Mouse (Mus musculus): ENCODE measurements around the gene Mettl21a. TPM values are rescaled to one million over a fixed set of nuclear protein-coding genes. Genes with fewer than 3 reads are reported as not detected.
"Not testable (repeated sequence)": the region's sequence is repeated elsewhere in the genome, so short reads cannot be mapped to it uniquely, and the experiment has no call there.

Mettl21a gene
- polyA plus RNA-seq, 1 experiment from 2014 or later = 6.3 TPM

DNA sequence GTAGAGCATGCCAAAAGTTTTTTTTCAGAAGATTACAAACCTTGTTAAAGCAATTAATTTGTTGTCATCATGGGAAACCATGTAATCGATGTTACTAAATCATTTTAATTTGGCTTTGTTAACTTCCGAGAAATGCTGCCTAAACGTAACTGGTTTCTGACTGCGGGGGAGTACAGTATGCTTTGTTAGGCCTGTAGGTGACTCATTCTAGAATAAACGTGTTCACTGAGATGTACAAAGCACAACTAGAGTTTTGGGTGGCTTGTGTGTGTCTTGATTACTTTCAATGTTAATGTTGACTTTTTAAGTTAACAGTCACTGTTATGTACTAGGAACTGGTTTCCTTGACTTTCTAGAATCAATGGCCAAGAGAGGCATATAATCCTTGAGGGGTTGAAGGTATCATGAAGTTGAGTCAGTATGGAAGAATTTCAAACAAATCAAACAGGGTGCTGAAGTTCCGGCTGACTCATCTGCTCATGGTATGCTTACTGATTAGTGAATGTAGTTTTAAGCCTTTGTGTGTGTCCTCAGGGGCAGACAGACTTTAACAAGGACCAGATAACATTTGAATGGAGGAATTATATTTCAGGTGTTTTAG is 15.7 kb downstream of the Mettl21a start:
- ATAC-seq (ENCODE audit: low read depth) = no peak
- H3K36me3 ChIP-seq (ENCODE audit: control insufficient read depth, insufficient read depth) = peaks cover 3% of the 10 kb centered on the region; the same call in 1 of the 2 replicates
- H3K9ac ChIP-seq (ENCODE audit: low read depth, low read length) = no peak overlapping the region
- 75% methylated on average over 6 of the region's 6 CpGs for WGBS (ENCODE audit: insufficient replicate concordance)
- no peaks in the 10 kb centered on the region for H3K9me3 ChIP-seq (replicated peaks; ENCODE audit: control insufficient read depth, low read length)
- no peak overlapping the region for H3K4me2 ChIP-seq (ENCODE audit: low read depth, low read length)
- no peaks in the 10 kb centered on the region; the same call in 1 of the 2 replicates for H3K4me1 ChIP-seq (ENCODE audit: control insufficient read depth, low read depth, low read length)
- no peak overlapping the region for H3K4me3 ChIP-seq (ENCODE audit: low read depth, low read length)
- no peak overlapping the region for H3K27ac ChIP-seq (ENCODE audit: low read length)
- H3K27me3 ChIP-seq (ENCODE audit: control insufficient read depth, insufficient read depth, low read depth, low read length) = no peaks in the 10 kb centered on the region

GRCm38 (mm10) chr1:64600413-64601077 is 16.5 kb downstream of the Mettl21a start:
- 81% methylated on average over 7 of the region's 7 CpGs for WGBS (ENCODE audit: insufficient replicate concordance)
- Histone ChIP-seq H3K27ac (ENCODE audit: low read length) (no peak overlapping the region), H3K9me3 (replicated peaks; ENCODE audit: control insufficient read depth, low read length) (no peaks in the 10 kb centered on the region)

DNA sequence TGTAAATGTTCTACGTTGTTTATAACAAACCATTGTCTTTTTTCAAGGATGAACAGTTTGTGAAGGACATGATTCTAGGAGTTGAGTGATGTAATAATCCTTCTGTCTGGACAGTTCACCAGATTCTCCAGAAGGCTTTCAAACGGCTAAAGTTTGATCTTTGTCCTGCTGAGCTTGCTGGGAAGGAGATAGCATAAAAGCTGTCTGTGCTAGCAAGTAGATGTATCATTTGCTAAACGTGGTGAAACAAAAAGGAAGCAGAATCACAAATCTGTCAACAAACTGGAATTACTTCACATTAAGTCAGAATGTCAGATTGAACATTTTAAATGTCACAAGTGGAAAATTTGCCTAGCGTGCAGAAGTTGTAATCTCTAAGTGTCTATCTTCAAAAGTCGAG is 18.1 kb downstream of the Mettl21a start:
- no peak overlapping the region for H3K4me3 ChIP-seq (ENCODE audit: low read depth, low read length)
- H3K9ac ChIP-seq (ENCODE audit: low read depth, low read length) = no peak overlapping the region
- H3K27me3 ChIP-seq (ENCODE audit: control insufficient read depth, insufficient read depth, low read depth, low read length) = no peaks in the 10 kb centered on the region
- no peaks in the 10 kb centered on the region for H3K9me3 ChIP-seq (replicated peaks; ENCODE audit: control insufficient read depth, low read length)
- 49% methylated on average over 5 of the region's 5 CpGs for WGBS (ENCODE audit: insufficient replicate concordance)
- ATAC-seq (ENCODE audit: low read depth) = no peak
- H3K4me2 ChIP-seq (ENCODE audit: low read depth, low read length) = no peak overlapping the region
- no peaks in the 10 kb centered on the region; the same call in 1 of the 2 replicates for H3K4me1 ChIP-seq (ENCODE audit: control insufficient read depth, low read depth, low read length)
- H3K27ac ChIP-seq (ENCODE audit: low read length) = no peak overlapping the region
- peaks cover 3% of the 10 kb centered on the region; the same call in 1 of the 2 replicates for H3K36me3 ChIP-seq (ENCODE audit: control insufficient read depth, insufficient read depth)

More at GRCm38 (mm10) chr1:64600413-64601077, 16.5 kb downstream of the Mettl21a start:
- H3K4me3 ChIP-seq (ENCODE audit: low read depth, low read length) = no peak overlapping the region
- H3K27me3 ChIP-seq (ENCODE audit: control insufficient read depth, insufficient read depth, low read depth, low read length) = no peaks in the 10 kb centered on the region
- no peak overlapping the region for H3K9ac ChIP-seq (ENCODE audit: low read depth, low read length)
- peaks cover 3% of the 10 kb centered on the region; the same call in 1 of the 2 replicates for H3K36me3 ChIP-seq (ENCODE audit: control insufficient read depth, insufficient read depth)
- H3K4me2 ChIP-seq (ENCODE audit: low read depth, low read length) = no peak overlapping the region
- no peaks in the 10 kb centered on the region; the same call in 1 of the 2 replicates for H3K4me1 ChIP-seq (ENCODE audit: control insufficient read depth, low read depth, low read length)
- no peak for ATAC-seq (ENCODE audit: low read depth)

- Histone ChIP-seq H3K4me3 (ENCODE audit: low read depth, low read length) (no peak overlapping the region), H3K9ac (ENCODE audit: low read depth, low read length) (no peak overlapping the region), H3K9me3 (replicated peaks; ENCODE audit: control insufficient read depth, low read length) (no peaks in the 10 kb centered on the region), H3K4me1 (ENCODE audit: control insufficient read depth, low read depth, low read length) (no peaks in the 10 kb centered on the region), H3K27ac (ENCODE audit: low read length) (no peak overlapping the region), H3K36me3 (ENCODE audit: control insufficient read depth, insufficient read depth) (peaks cover 17% of the 10 kb centered on the region), H3K27me3 (ENCODE audit: control insufficient read depth, insufficient read depth, low read depth, low read length) (no peaks in the 10 kb centered on the region), H3K4me2 (ENCODE audit: low read depth, low read length) (no peak overlapping the region)
- no peak for ATAC-seq (ENCODE audit: low read depth)
- WGBS (ENCODE audit: insufficient replicate concordance) = 86% methylated on average over 3 of the region's 3 CpGs
Observed at GRCm38 (mm10) chr1:64578801-64579200, 38.2 kb downstream of the Mettl21a start.

- H3K9ac ChIP-seq (ENCODE audit: low read depth, low read length); H3K4me2 ChIP-seq (ENCODE audit: low read depth, low read length); H3K27ac ChIP-seq (ENCODE audit: low read length); H3K4me3 ChIP-seq (ENCODE audit: low read depth, low read length); H3K27me3 ChIP-seq (ENCODE audit: control insufficient read depth, insufficient read depth, low read depth, low read length); ATAC-seq (ENCODE audit: low read depth); H3K4me1 ChIP-seq (ENCODE audit: control insufficient read depth, low read depth, low read length); H3K9me3 ChIP-seq (replicated peaks; ENCODE audit: control insufficient read depth, low read length): not testable (repeated sequence)
- H3K36me3 ChIP-seq (ENCODE audit: control insufficient read depth, insufficient read depth) = peaks cover 17% of the 10 kb centered on the region
- 66% methylated on average over 9 of the region's 9 CpGs for WGBS (ENCODE audit: insufficient replicate concordance)
Observed at GRCm38 (mm10) chr1:64577911-64578310, 39.1 kb downstream of the Mettl21a start.

- H3K36me3 ChIP-seq (ENCODE audit: control insufficient read depth, insufficient read depth) = peaks cover 12% of the 10 kb centered on the region
- no peaks in the 10 kb centered on the region for H3K9me3 ChIP-seq (replicated peaks; ENCODE audit: control insufficient read depth, low read length)
- no peak for ATAC-seq (ENCODE audit: low read depth)
- H3K4me3 ChIP-seq (ENCODE audit: low read depth, low read length) = no peak overlapping the region
- no peak overlapping the region for H3K4me2 ChIP-seq (ENCODE audit: low read depth, low read length)
- no peaks in the 10 kb centered on the region for H3K4me1 ChIP-seq (ENCODE audit: control insufficient read depth, low read depth, low read length)
- no peak overlapping the region for H3K9ac ChIP-seq (ENCODE audit: low read depth, low read length)
- no peaks in the 10 kb centered on the region for H3K27me3 ChIP-seq (ENCODE audit: control insufficient read depth, insufficient read depth, low read depth, low read length)
- no peak overlapping the region for H3K27ac ChIP-seq (ENCODE audit: low read length)
- WGBS (ENCODE audit: insufficient replicate concordance) = 85% methylated on average over 2 of the region's 2 CpGs
Observed at GRCm38 (mm10) chr1:64576732-64577131, 40.3 kb downstream of the Mettl21a start.

DNA sequence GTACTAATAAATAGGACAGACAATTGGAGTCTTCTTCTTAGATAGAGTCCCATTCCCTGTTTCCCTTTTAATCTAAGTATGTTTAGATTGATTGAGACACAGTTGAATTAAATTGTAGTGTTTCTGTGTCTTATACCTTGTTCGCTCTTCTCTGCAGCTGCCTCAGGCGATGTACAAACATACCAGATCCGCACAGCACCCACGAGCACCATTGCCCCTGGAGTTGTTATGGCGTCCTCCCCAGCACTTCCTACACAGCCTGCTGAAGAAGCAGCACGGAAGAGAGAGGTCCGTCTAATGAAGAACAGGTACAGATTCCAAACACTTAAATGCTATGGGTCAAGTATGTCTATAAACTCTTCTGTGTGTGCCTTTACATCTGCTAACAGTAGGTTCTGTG is 41.0 kb downstream of the Mettl21a start:
- Histone ChIP-seq H3K4me3 (ENCODE audit: low read depth, low read length) (no peak overlapping the region), H3K4me2 (ENCODE audit: low read depth, low read length) (no peak overlapping the region), H3K4me1 (ENCODE audit: control insufficient read depth, low read depth, low read length) (no peaks in the 10 kb centered on the region), H3K9me3 (replicated peaks; ENCODE audit: control insufficient read depth, low read length) (no peaks in the 10 kb centered on the region), H3K27me3 (ENCODE audit: control insufficient read depth, insufficient read depth, low read depth, low read length) (no peaks in the 10 kb centered on the region), H3K9ac (ENCODE audit: low read depth, low read length) (no peak overlapping the region), H3K36me3 (ENCODE audit: control insufficient read depth, insufficient read depth) (peaks cover 12% of the 10 kb centered on the region), H3K27ac (ENCODE audit: low read length) (no peak overlapping the region)
- no peak for ATAC-seq (ENCODE audit: low read depth)
- WGBS (ENCODE audit: insufficient replicate concordance) = 86% methylated on average over 7 of the region's 7 CpGs

GRCm38 (mm10) chr1:64568206-64568605 is 48.8 kb downstream of the Mettl21a start:
- H3K4me2 ChIP-seq (ENCODE audit: low read depth, low read length) = no peak overlapping the region
- H3K27me3 ChIP-seq (ENCODE audit: control insufficient read depth, insufficient read depth, low read depth, low read length) = no peaks in the 10 kb centered on the region
- H3K9ac ChIP-seq (ENCODE audit: low read depth, low read length) = no peak overlapping the region
- no peak overlapping the region for H3K4me3 ChIP-seq (ENCODE audit: low read depth, low read length)
- H3K9me3 ChIP-seq (replicated peaks; ENCODE audit: control insufficient read depth, low read length) = no peaks in the 10 kb centered on the region
- H3K36me3 ChIP-seq (ENCODE audit: control insufficient read depth, insufficient read depth) = peaks cover 6% of the 10 kb centered on the region
- no peak overlapping the region for H3K27ac ChIP-seq (ENCODE audit: low read length)
- no peaks in the 10 kb centered on the region for H3K4me1 ChIP-seq (ENCODE audit: control insufficient read depth, low read depth, low read length)
- no peak for ATAC-seq (ENCODE audit: low read depth)

GRCm38 (mm10) chr1:64560105-64560504 is 56.9 kb downstream of the Mettl21a start:
- Histone ChIP-seq H3K9ac (ENCODE audit: low read depth, low read length) (no peak overlapping the region), H3K4me3 (ENCODE audit: low read depth, low read length) (no peak overlapping the region), H3K9me3 (replicated peaks; ENCODE audit: control insufficient read depth, low read length) (no peaks in the 10 kb centered on the region), H3K27me3 (ENCODE audit: control insufficient read depth, insufficient read depth, low read depth, low read length) (no peaks in the 10 kb centered on the region), H3K4me1 (ENCODE audit: control insufficient read depth, low read depth, low read length) (no peaks in the 10 kb centered on the region), H3K27ac (ENCODE audit: low read length) (no peak overlapping the region), H3K36me3 (ENCODE audit: control insufficient read depth, insufficient read depth) (peaks cover 3% of the 10 kb centered on the region), H3K4me2 (ENCODE audit: low read depth, low read length) (no peak overlapping the region)
- 76% methylated on average over 3 of the region's 3 CpGs for WGBS (ENCODE audit: insufficient replicate concordance)
- no peak for ATAC-seq (ENCODE audit: low read depth)
